Mouse (Mus musculus) forebrain, embryonic 12.5 days (tissue): ENCODE data around the gene 9930104L06Rik. TPM values are rescaled to one million over a fixed set of nuclear protein-coding genes. Genes with fewer than 3 reads are reported as not detected.

Experiments used
- ATAC-seq: fragments of 200-750 bp; cut with Nextera tagmentation; 2 replicates; pipeline ENCODE4 v1.8.0; 2017; ENCODE audit warnings: moderate TSS enrichment; ENCODE audit not compliant: low FRiP score
- H3K27ac ChIP-seq: fragments of 300-500 bp; sonication (generic); 2 replicates; pipeline ENCODE4 v1.5.1; 2016; ENCODE audit warnings: mild to moderate bottlenecking
- H3K27me3 ChIP-seq: fragments of 300-500 bp; sonication (generic); 2 replicates; pipeline ENCODE4 v1.6.1; 2016; ENCODE audit warnings: mild to moderate bottlenecking
- H3K36me3 ChIP-seq: fragments of 300-500 bp; sonication (generic); replicated peaks from 2 replicates; pipeline ENCODE4 v1.6.1; 2016; ENCODE audit warnings: mild to moderate bottlenecking
- H3K4me1 ChIP-seq: fragments of 300-500 bp; sonication (generic); 2 replicates; pipeline ENCODE4 v1.6.1; 2016
- H3K4me2 ChIP-seq: fragments of 300-500 bp; sonication (generic); 2 replicates; pipeline ENCODE4 v1.6.1; 2016; ENCODE audit warnings: mild to moderate bottlenecking, moderate library complexity
- H3K4me3 ChIP-seq: fragments of 300-500 bp; sonication (generic); replicated peaks from 2 replicates; pipeline ENCODE4 v1.5.1; 2016; ENCODE audit warnings: mild to moderate bottlenecking
- H3K9ac ChIP-seq: fragments of 300-500 bp; sonication (generic); 2 replicates; pipeline ENCODE4 v1.6.1; 2016; ENCODE audit warnings: mild to moderate bottlenecking
- H3K9me3 ChIP-seq: fragments of 300-500 bp; sonication (generic); 2 replicates; pipeline ENCODE4 v1.6.1; 2016
- WGBS: fragments of 180-500 bp; shearing (Covaris S2); methylation state at CpG from one replicate; pipeline ENCODE4 v1.1.7; 2016; 5-methylcytosine and 5-hydroxymethylcytosine counted together
- polyA plus RNA-seq: library from polyadenylated mRNA; unstranded; fragments of >200 nt; fragmentation: Nextera tagmentation; extraction: Ambion mirVana; gene quantifications from 2 replicates; pipeline ENCODE4 v1.2.1, GENCODE M21; 2016

The 9930104L06Rik gene
- polyA plus RNA-seq: 16.7 and 18.9 TPM in 2 replicates

DNA sequence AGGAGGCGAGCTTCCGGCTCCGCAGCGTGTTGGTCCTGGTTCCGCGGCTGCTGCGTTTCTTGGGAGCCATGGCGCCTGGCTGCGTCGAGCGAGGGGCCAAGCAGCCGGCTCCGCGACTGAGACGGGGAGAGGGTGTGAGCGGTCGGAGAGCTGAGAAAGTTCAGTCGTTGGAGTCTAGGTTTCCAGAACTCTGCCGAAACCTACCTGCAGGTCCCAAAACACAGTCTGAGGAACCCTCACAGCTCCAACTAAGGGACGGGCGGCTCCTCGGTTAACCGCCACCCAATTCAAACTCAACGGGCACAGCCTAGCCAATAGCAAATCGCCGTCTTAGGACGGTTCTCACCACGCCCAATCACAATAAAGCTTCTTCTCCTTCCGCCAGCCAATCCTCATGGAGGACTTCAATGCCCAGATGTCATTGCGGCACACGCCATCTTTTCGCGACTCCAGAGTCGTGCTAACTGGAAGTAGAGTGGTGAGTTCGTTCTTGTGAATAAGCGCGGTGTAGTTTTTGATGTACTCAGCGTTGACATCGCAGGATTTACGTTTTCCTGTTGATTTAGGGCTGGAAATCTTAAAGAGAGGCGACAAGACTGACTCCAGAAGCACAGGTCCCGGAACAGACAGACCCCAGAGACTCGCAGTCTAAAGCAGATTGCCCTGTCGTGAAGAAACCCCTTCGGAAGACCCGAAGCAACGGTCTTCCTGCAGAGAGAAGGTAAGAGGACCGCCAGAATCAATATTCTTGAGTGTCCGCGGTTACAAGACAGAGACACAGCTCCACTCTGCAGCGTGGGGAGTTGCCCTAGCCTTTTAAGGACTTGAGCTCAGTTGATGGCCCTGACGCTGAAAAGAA is at the start of gene 9930104L06Rik:
TSS of gene 9930104L06Rik (plus strand) at position 436 of the 859 bp plus-strand sequence.
- WGBS: under 1% methylated on average over 52 of the region's 52 CpGs
- peaks cover 27% of the 10 kb centered on the region for H3K4me1 ChIP-seq
- H3K27me3 ChIP-seq: no peaks in the 10 kb centered on the region
- peak within 1 kb of the TSS; percentile 80 for H3K9ac ChIP-seq
- peak within 1 kb of the TSS; percentile 89 for H3K4me3 ChIP-seq
- H3K36me3 ChIP-seq: peaks cover 28% of the 10 kb centered on the region
- peak within 1 kb of the TSS; percentile 92 for H3K4me2 ChIP-seq
- peak; percentile 100 for ATAC-seq
- no peaks in the 10 kb centered on the region for H3K9me3 ChIP-seq
- peak within 1 kb of the TSS; percentile 74 for H3K27ac ChIP-seq

DNA sequence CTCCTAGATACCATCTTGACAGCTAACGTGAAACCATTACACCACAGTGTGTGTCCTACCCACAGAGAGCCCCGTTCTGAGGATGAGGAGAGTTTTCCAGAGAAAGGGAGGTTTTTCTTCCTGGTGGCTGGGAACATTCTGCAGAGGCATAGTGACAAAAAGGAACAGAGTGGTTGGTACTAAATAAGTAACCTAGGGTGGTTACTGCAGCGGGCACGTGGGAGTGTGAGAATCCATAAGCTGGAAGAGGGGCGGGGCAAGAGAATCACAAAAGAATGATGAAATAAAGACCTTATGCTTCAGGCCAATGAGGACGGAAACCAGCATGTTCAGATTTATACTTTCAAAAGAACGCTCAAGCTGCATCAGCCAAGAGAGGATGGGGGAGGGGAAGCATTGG is 48.1 kb upstream of the 9930104L06Rik start:
- peaks cover 77% of the 10 kb centered on the region for H3K27me3 ChIP-seq
- H3K27ac ChIP-seq: no peak overlapping the region
- H3K4me3 ChIP-seq: no peak overlapping the region
- no peak for ATAC-seq
- no peaks in the 10 kb centered on the region for H3K9me3 ChIP-seq
- peaks cover 4% of the 10 kb centered on the region; the same call in 1 of the 2 replicates for H3K4me1 ChIP-seq
- WGBS: 67% methylated on average over 7 of the region's 7 CpGs
- no peak overlapping the region for H3K4me2 ChIP-seq
- no peaks in the 10 kb centered on the region for H3K36me3 ChIP-seq
- no peak overlapping the region for H3K9ac ChIP-seq

DNA sequence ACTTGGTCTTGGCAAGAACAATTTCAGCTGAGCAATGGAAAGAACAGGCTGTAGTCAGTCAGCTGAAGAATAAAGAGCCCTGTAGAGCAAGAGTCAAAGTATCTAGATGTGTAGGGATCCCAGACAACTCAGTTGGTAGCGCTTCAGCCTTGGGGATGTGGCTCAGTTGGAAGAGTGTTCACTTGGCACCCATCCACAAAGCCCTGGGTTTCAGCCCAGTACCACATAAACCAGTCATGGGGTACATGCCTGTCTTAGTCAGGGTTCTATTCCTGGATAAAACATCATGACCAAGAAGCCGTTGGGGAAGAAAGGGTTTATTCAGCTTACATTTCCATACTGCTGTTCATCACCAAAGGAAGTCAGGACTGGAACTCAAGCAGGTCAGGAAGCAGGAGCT is 46.9 kb upstream of the 9930104L06Rik start:
- no peak overlapping the region for H3K9ac ChIP-seq
- 84% methylated on average over 2 of the region's 2 CpGs for WGBS
- H3K36me3 ChIP-seq: no peaks in the 10 kb centered on the region
- H3K27ac ChIP-seq: no peak overlapping the region
- H3K4me1 ChIP-seq: peaks cover 17% of the 10 kb centered on the region
- no peak overlapping the region for H3K4me3 ChIP-seq
- peaks cover 80% of the 10 kb centered on the region for H3K27me3 ChIP-seq
- no peak overlapping the region for H3K4me2 ChIP-seq
- H3K9me3 ChIP-seq: no peaks in the 10 kb centered on the region
- ATAC-seq: no peak

DNA sequence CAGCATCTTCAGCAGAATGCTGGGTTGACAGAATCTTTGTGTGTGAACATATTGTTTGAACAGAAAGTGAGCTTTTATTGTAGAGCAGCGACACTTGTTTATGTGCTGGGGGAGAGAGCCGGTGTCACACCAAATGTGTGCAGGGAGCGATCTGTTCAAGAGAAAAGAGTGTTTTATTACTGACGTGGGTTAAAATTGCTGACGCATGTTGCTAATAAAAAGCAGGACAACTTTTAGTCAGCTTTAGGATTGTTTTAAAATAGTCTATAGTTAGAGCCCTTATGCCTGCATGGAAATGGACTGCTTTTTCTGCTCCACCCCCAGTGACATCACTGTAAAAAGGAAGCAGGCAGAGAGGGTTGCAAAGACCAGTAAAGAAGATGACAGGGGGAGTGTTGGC is 46.0 kb upstream of the 9930104L06Rik start:
- no peak overlapping the region for H3K4me2 ChIP-seq
- peaks cover 21% of the 10 kb centered on the region for H3K4me1 ChIP-seq
- no peaks in the 10 kb centered on the region for H3K36me3 ChIP-seq
- H3K4me3 ChIP-seq: no peak overlapping the region
- 72% methylated on average over 5 of the region's 5 CpGs for WGBS
- H3K27me3 ChIP-seq: peaks cover 82% of the 10 kb centered on the region
- no peak for ATAC-seq
- H3K9ac ChIP-seq: no peak overlapping the region
- no peaks in the 10 kb centered on the region for H3K9me3 ChIP-seq
- no peak overlapping the region for H3K27ac ChIP-seq

DNA sequence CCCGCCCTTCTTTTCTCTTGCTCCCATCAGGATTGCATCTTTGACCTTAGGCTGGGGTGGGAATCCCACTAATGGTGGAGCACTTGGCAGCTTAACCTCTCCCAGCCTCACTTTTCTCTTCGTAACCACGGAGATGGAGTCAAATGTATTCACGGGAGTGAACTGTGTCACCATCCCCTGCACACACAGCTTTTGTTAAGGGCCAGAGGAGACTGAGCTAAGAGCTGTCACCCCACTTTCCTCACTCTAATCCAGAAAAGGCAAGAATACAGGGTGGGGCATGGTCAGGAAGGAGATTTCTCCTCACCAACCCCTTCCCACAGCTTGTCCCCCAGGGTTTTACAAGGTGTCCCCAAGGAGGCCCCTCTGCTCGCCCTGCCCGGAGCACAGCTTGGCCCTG is 43.1 kb upstream of the 9930104L06Rik start:
- WGBS: 30% methylated on average over 6 of the region's 6 CpGs
- Histone ChIP-seq H3K27me3 (peaks cover 79% of the 10 kb centered on the region), H3K27ac (no peak overlapping the region), H3K36me3 (no peaks in the 10 kb centered on the region), H3K9ac (no peak overlapping the region), H3K4me1 (peaks cover 34% of the 10 kb centered on the region), H3K9me3 (no peaks in the 10 kb centered on the region), H3K4me2 (0 out of 2 replicates have a peak overlapping the region, but pooled peaks have one; percentile 84), H3K4me3 (no peak overlapping the region)
- ATAC-seq: peak; percentile 36; the same call in 1 of the 2 replicates

DNA sequence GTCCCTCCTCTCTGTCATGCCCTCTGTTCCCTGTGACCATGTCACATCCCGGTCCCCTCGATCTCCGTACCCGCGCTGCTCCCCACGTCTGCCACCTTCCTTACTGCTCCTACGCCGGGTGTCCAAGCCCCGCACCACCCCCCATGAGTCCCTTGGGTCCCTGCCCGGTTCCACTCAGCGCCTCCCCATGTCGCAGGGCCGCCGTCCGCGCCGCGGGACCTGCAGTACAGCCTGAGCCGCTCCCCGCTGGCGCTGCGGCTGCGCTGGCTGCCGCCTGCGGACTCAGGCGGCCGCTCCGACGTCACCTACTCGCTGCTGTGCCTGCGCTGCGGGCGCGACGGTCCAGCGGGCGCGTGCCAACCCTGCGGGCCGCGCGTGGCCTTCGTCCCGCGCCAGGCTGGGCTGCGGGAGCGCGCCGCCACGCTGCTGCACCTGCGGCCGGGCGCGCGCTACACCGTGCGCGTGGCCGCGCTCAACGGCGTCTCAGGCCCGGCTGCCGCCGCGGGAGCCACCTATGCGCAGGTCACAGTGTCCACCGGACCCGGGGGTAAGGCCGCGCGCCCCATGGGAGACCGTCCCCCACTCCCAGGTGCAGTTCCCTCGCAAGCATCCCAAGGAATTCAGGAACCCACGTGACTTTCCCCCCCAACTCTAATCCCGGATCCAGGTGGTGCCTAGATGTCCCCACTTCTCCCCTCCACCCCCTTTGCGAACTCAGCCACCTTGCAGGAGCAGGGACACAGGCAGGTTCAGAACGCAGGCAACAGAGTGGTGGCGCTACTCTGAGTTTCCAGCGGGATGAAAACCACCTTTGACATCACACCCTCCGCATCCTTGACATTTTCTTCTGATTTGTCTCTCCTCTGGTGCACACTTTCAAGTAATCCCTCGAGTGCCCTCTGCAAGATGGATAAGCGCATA is 42.1 kb upstream of the 9930104L06Rik start:
- Histone ChIP-seq H3K4me3 (peak overlapping the region; percentile 54), H3K27ac (no peak overlapping the region), H3K4me2 (peak overlapping the region; percentile 84), H3K36me3 (no peaks in the 10 kb centered on the region), H3K4me1 (peaks cover 44% of the 10 kb centered on the region), H3K9ac (peak overlapping the region; percentile 50; the same call in 1 of the 2 replicates), H3K9me3 (no peaks in the 10 kb centered on the region), H3K27me3 (peaks cover 81% of the 10 kb centered on the region)
- peak; percentile 72; the same call in 1 of the 2 replicates for ATAC-seq
- 1% methylated on average over 81 of the region's 83 CpGs for WGBS

DNA sequence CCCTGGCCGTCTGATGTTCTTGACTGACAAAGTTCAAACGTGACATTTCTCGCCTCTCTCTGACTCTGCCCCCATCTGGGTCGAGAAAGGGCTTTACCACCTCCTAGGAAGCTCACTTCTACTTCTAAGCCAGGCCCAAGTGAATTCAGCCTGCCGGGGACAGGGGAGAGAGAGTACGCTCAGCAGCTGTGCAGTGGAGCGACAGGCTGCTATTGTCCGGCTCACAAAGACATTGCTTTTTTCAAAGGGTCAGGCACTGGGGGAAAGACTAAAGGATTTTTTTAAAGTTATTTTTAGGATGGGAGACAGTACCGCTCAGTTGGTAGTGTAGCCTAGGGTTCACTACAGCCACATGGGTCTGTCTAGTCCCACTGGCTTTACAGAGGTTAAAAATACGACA is 38.4 kb upstream of the 9930104L06Rik start:
- Histone ChIP-seq H3K4me3 (no peak overlapping the region), H3K27me3 (peaks cover 58% of the 10 kb centered on the region), H3K9me3 (no peaks in the 10 kb centered on the region), H3K4me2 (no peak overlapping the region), H3K27ac (0 out of 2 replicates have a peak overlapping the region, but pooled peaks have one; percentile 25), H3K4me1 (peaks cover 52% of the 10 kb centered on the region), H3K9ac (0 out of 2 replicates have a peak overlapping the region, but pooled peaks have one; percentile 17), H3K36me3 (no peaks in the 10 kb centered on the region)
- ATAC-seq: no peak
- 9% methylated on average over 10 of the region's 10 CpGs for WGBS

DNA sequence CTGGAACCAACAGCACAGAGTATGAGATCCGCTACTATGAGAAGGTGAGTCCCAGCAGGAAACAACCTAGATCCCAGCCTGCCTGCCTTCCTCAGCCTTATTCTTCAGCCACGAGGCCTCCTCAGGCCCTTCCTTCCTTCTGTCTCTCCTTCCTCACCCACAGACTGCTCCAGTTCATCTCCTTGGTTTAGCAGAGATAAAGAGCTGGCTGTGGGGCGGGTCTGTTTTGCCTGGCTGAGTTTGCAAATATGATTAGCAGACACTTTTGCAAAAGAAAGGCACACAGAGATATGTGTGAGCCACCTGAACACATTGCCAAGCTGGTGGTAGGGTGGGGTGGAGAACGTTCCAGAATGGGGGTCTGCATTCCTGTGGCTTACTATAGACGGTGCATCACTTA is 36.9 kb upstream of the 9930104L06Rik start:
- H3K9ac ChIP-seq: no peak overlapping the region
- H3K9me3 ChIP-seq: no peaks in the 10 kb centered on the region
- H3K27me3 ChIP-seq: peaks cover 43% of the 10 kb centered on the region
- no peak overlapping the region for H3K4me3 ChIP-seq
- H3K4me2 ChIP-seq: no peak overlapping the region
- ATAC-seq: no peak
- 64% methylated on average over 5 of the region's 5 CpGs for WGBS
- peaks cover 37% of the 10 kb centered on the region for H3K4me1 ChIP-seq
- H3K36me3 ChIP-seq: no peaks in the 10 kb centered on the region
- H3K27ac ChIP-seq: no peak overlapping the region

DNA sequence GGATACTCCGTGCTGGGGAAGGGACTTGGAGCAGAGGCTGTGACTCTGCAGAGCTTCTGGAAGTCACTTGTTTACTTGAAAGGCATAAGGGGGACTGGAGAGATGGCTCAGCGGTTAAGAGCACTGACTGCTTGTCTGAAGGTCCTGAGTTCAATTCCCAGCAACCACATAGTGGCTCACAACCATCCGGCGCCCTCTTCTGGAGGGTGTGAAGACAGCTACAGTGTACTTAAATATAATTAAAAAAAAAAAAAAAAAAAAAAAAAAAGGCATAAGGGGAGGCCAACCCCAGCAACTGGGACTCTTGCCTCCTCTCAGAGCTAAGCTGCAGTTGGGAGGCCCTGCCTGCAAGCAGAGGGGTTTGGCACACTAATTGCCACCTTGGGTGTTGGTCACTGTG is 31.4 kb upstream of the 9930104L06Rik start:
- 64% methylated on average over 4 of the region's 4 CpGs for WGBS
- ATAC-seq: no peak
- no peak overlapping the region for H3K4me2 ChIP-seq
- H3K4me3 ChIP-seq: no peak overlapping the region
- H3K27ac ChIP-seq: peak overlapping the region; percentile 92
- no peak overlapping the region for H3K9ac ChIP-seq
- H3K27me3 ChIP-seq: peaks cover 5% of the 10 kb centered on the region; the same call in 1 of the 2 replicates
- peaks cover 25% of the 10 kb centered on the region for H3K4me1 ChIP-seq
- H3K36me3 ChIP-seq: no peaks in the 10 kb centered on the region
- no peaks in the 10 kb centered on the region for H3K9me3 ChIP-seq

DNA sequence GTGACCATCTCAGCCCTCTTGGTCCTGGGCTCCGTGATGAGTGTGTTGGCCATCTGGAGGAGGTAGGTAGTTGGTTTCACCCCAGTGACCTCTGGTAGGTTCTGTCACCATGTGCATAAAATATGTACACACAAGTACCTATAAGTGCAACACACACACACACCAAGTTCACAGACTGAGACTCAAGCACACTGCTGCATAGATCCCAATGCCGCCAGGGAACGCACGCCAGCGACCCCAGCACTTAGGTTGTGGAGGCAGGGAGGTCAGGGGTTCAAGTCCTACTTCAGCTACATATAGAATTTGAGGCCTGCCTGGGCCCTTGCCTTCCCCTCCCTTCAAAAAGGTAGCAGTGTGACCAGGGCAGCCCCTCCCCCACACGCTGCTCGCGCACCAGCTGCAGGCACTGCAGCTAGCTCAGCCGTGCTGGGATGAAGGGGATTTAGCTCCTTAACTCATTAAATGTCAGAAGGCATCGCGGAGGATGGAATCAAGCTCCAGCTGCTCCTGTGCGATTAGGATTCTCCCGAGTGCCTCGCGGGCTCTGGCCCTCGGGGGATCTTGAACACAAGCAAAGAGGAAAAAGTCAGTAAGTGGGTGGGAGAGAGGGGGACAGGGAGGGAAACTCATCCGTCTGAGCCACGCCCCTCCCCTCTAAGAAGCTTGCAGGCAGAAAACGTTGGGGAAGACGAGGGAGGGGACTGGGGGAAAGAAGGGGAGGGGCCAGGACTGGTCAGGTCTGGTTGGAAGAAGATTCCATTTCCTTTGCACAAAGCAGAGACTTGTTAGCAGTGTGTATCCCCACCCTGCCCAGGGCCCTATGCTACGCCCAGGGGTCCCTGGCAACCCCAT is 30.7 kb upstream of the 9930104L06Rik start:
- H3K4me3 ChIP-seq: peak overlapping the region; percentile 28
- no peaks in the 10 kb centered on the region for H3K36me3 ChIP-seq
- peaks cover 5% of the 10 kb centered on the region; the same call in 1 of the 2 replicates for H3K27me3 ChIP-seq
- H3K9me3 ChIP-seq: no peaks in the 10 kb centered on the region
- peak overlapping the region; percentile 92 for H3K27ac ChIP-seq
- 2% methylated on average over 21 of the region's 21 CpGs for WGBS
- H3K4me1 ChIP-seq: peaks cover 25% of the 10 kb centered on the region
- peak; percentile 83 for ATAC-seq
- H3K9ac ChIP-seq: peak overlapping the region; percentile 42
- H3K4me2 ChIP-seq: peak overlapping the region; percentile 54

DNA sequence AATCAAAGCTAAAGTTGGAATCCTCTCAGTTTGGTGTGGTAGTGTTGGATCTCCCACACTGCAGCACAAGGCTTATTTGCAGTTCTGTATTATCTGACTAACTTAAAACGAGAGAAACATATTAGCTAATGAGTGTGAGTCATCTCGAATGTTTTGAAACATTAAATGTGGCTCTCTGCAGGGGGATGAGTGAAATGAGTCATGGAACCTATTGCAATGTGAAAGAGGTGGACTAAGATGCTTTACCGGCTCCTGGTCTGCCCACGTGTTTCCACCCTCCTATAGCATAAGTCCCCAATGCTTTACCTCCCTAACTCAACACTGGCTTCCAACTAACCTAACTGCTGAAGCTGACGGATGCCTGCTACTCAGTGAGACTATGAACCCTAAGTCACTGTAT is 8.7 kb upstream of the 9930104L06Rik start:
- Histone ChIP-seq H3K4me2 (no peak overlapping the region), H3K9ac (no peak overlapping the region), H3K4me1 (no peaks in the 10 kb centered on the region), H3K27ac (no peak overlapping the region), H3K27me3 (no peaks in the 10 kb centered on the region), H3K9me3 (no peaks in the 10 kb centered on the region), H3K36me3 (peaks cover 76% of the 10 kb centered on the region), H3K4me3 (no peak overlapping the region)
- no peak for ATAC-seq
- WGBS: 87% methylated on average over 5 of the region's 5 CpGs
